Comparison of ENCODE assay signal across 7 mouse cellular contexts in genomic region chr9:44919606-44920005, GRCm38 (mm10). TPM values are rescaled to one million over a fixed set of nuclear protein-coding genes. Genes with fewer than 3 reads are reported as not detected.
DNase-seq lines count a peak whose midpoint lies in the region; ATAC-seq and TF ChIP-seq lines count a peak whose summit lies in the region.

No protein-coding gene starts in this region.

- no peak for DNase-seq in neural tube, embryonic 11.5 days (ENCODE audit: low spot score)
- no peak for DNase-seq in neural tube, embryonic 10.5 days (ENCODE audit: extremely low spot score, low spot score)
- no peak for DNase-seq in forebrain, embryonic 10.5 days (ENCODE audit: extremely low spot score, low spot score)
- DNase-seq in limb, embryonic 14.5 days (ENCODE audit: low spot score) = no peak
- DNase-seq in embryo, embryonic 10.5 days (ENCODE audit: low spot score) = no peak

- H3K4me2 ChIP-seq in neural tube, embryonic 11.5 days (ENCODE audit: low read depth) = peak overlapping the region; percentile 89
- H3K4me2 ChIP-seq in limb, embryonic 14.5 days (replicated peaks; ENCODE audit: low read depth, low read length, severe bottlenecking) = peak overlapping the region; percentile 69
- H3K4me2 ChIP-seq in stomach, embryonic 16.5 days (ENCODE audit: low read depth, low read length) = peak overlapping the region; percentile 68

- ATAC-seq in neural tube, embryonic 11.5 days (ENCODE audit: insufficient read depth, low FRiP score, low TSS enrichment) = no peak
- no peak for ATAC-seq in limb, embryonic 14.5 days (ENCODE audit: low FRiP score, low read depth)
- ATAC-seq in stomach, embryonic 16.5 days (ENCODE audit: insufficient read depth, low FRiP score) = no peak
- no peak for ATAC-seq in erythroid progenitor cell, adult 5-6 weeks (replicated peaks; ENCODE audit: low FRiP score, poor library complexity, severe bottlenecking)

- 43% methylated on average over 2 of the region's 2 CpGs for WGBS in neural tube, embryonic 11.5 days
- WGBS in forebrain, embryonic 10.5 days = 47% methylated on average over 2 of the region's 2 CpGs
- WGBS in limb, embryonic 14.5 days = 39% methylated on average over 2 of the region's 2 CpGs
- 27% methylated on average over 2 of the region's 2 CpGs for WGBS in stomach, embryonic 16.5 days

- no peaks in the 10 kb centered on the region for H3K27me3 ChIP-seq in neural tube, embryonic 11.5 days (ENCODE audit: control insufficient read depth, insufficient read depth, low read length)
- no peaks in the 10 kb centered on the region for H3K27me3 ChIP-seq in forebrain, embryonic 10.5 days (ENCODE audit: poor library complexity, severe bottlenecking)
- H3K27me3 ChIP-seq in limb, embryonic 14.5 days (ENCODE audit: control insufficient read depth, insufficient read depth, low read length) = no peaks in the 10 kb centered on the region
- H3K27me3 ChIP-seq in stomach, embryonic 16.5 days (ENCODE audit: control insufficient read depth, insufficient read depth, low read length) = no peaks in the 10 kb centered on the region

- H3K4me3 ChIP-seq in neural tube, embryonic 11.5 days (ENCODE audit: low read depth, low read length) = peak overlapping the region; percentile 97
- peak overlapping the region; percentile 99 for H3K4me3 ChIP-seq in forebrain, embryonic 10.5 days
- H3K4me3 ChIP-seq in limb, embryonic 14.5 days (replicated peaks; ENCODE audit: low read length) = peak overlapping the region; percentile 94
- peak overlapping the region; percentile 99 for H3K4me3 ChIP-seq in stomach, embryonic 16.5 days (replicated peaks; ENCODE audit: low read length)

- H3K9ac ChIP-seq in neural tube, embryonic 11.5 days (ENCODE audit: low read length) = peak overlapping the region; percentile 92
- peak overlapping the region; percentile 88 for H3K9ac ChIP-seq in limb, embryonic 14.5 days (ENCODE audit: low read depth, low read length, severe bottlenecking)
- peak overlapping the region; percentile 96 for H3K9ac ChIP-seq in stomach, embryonic 16.5 days (ENCODE audit: low read length)

- 0 out of 2 replicates have a peak, but pooled peaks cover 2% of the 10 kb centered on the region for H3K4me1 ChIP-seq in neural tube, embryonic 11.5 days (ENCODE audit: control insufficient read depth, insufficient read depth, low read length)
- H3K4me1 ChIP-seq in forebrain, embryonic 10.5 days = peaks cover 21% of the 10 kb centered on the region
- peaks cover 5% of the 10 kb centered on the region; the same call in 1 of the 2 replicates for H3K4me1 ChIP-seq in limb, embryonic 14.5 days (ENCODE audit: control insufficient read depth, insufficient read depth, low read length)
- H3K4me1 ChIP-seq in stomach, embryonic 16.5 days (ENCODE audit: control insufficient read depth, insufficient read depth, low read length) = peaks cover 18% of the 10 kb centered on the region

- H3K9me3 ChIP-seq in neural tube, embryonic 11.5 days (ENCODE audit: control insufficient read depth, low read length) = no peaks in the 10 kb centered on the region
- H3K9me3 ChIP-seq in forebrain, embryonic 10.5 days = no peaks in the 10 kb centered on the region
- H3K9me3 ChIP-seq in limb, embryonic 14.5 days (ENCODE audit: control insufficient read depth, low read length) = no peaks in the 10 kb centered on the region
- H3K9me3 ChIP-seq in stomach, embryonic 16.5 days (replicated peaks; ENCODE audit: control insufficient read depth, low read length) = no peaks in the 10 kb centered on the region

- no peak for TF ChIP-seq POLR2A in limb, embryonic 14.5 days (IDR thresholded peaks at IDR 0.05; ENCODE audit: borderline replicate concordance, extremely low read depth, insufficient read depth, insufficient read length)

- H3K27ac ChIP-seq in neural tube, embryonic 11.5 days (ENCODE audit: low read depth, low read length) = no peak overlapping the region
- H3K27ac ChIP-seq in forebrain, embryonic 10.5 days = peak overlapping the region; percentile 94; the same call in 1 of the 2 replicates
- no peak overlapping the region for H3K27ac ChIP-seq in limb, embryonic 14.5 days (replicated peaks; ENCODE audit: low read depth, low read length)
- no peak overlapping the region for H3K27ac ChIP-seq in stomach, embryonic 16.5 days (ENCODE audit: low read length)

- H3K36me3 ChIP-seq in neural tube, embryonic 11.5 days (ENCODE audit: control insufficient read depth, insufficient read depth, low read length) = no peaks in the 10 kb centered on the region
- no peaks in the 10 kb centered on the region for H3K36me3 ChIP-seq in forebrain, embryonic 10.5 days (replicated peaks)
- H3K36me3 ChIP-seq in limb, embryonic 14.5 days (ENCODE audit: control insufficient read depth, insufficient read depth, low read length) = 0 out of 2 replicates have a peak, but pooled peaks cover 5% of the 10 kb centered on the region
- H3K36me3 ChIP-seq in stomach, embryonic 16.5 days (ENCODE audit: control insufficient read depth, insufficient read depth, low read length) = no peaks in the 10 kb centered on the region

RNA-seq across cellular contexts. Expression of gene Atp5l, which starts 0.9 kb away (rescaled TPM):
- 555 and 597 TPM in 2 replicates for polyA plus RNA-seq in neural tube, embryonic 11.5 days (2014; fragmentation: Nextera tagmentation; extraction: Ambion mirVana)
- polyA plus RNA-seq in forebrain, embryonic 10.5 days (2016; fragmentation: Nextera tagmentation; extraction: Ambion mirVana) = 509 and 532 TPM in 2 replicates
- polyA plus RNA-seq in limb, embryonic 14.5 days (2012; rRNA removed) = 477 and 525 TPM in 2 replicates
- 663 and 764 TPM in 2 replicates for polyA plus RNA-seq in limb, embryonic 14.5 days (2014; fragmentation: Nextera tagmentation; extraction: Ambion mirVana)
- polyA plus RNA-seq in stomach, embryonic 16.5 days (2015; fragmentation: Nextera tagmentation; extraction: Ambion mirVana) = 660 and 783 TPM in 2 replicates
- total RNA-seq in erythroid progenitor cell, adult 5-6 weeks (2015; ENCODE audit: low replicate concordance) = 236 and 252 TPM in 2 replicates
- 17.0 and 145 TPM in 2 replicates for total RNA-seq in erythroid progenitor cell, adult 5-6 weeks (2017; ENCODE audit: low replicate concordance)

RNA-seq across cellular contexts. Expression of gene Kmt2a, which starts 38.5 kb away (rescaled TPM):
- polyA plus RNA-seq in neural tube, embryonic 11.5 days (2014; fragmentation: Nextera tagmentation; extraction: Ambion mirVana) = 13.4 and 13.5 TPM in 2 replicates
- 10.3 and 10.8 TPM in 2 replicates for polyA plus RNA-seq in forebrain, embryonic 10.5 days (2016; fragmentation: Nextera tagmentation; extraction: Ambion mirVana)
- polyA plus RNA-seq in limb, embryonic 14.5 days (2012; rRNA removed) = 21.7 and 28.3 TPM in 2 replicates
- polyA plus RNA-seq in limb, embryonic 14.5 days (2014; fragmentation: Nextera tagmentation; extraction: Ambion mirVana) = 16.8 and 18.9 TPM in 2 replicates
- 7.1 and 8.8 TPM in 2 replicates for polyA plus RNA-seq in stomach, embryonic 16.5 days (2015; fragmentation: Nextera tagmentation; extraction: Ambion mirVana)
- total RNA-seq in erythroid progenitor cell, adult 5-6 weeks (2015; ENCODE audit: low replicate concordance) = 59.5 and 91.4 TPM in 2 replicates
- 18.1 and 23.3 TPM in 2 replicates for total RNA-seq in erythroid progenitor cell, adult 5-6 weeks (2017; ENCODE audit: low replicate concordance)

RNA-seq across cellular contexts. Expression of gene Ube4a, which starts 45.8 kb away (rescaled TPM):
- 38.2 and 38.3 TPM in 2 replicates for polyA plus RNA-seq in neural tube, embryonic 11.5 days (2014; fragmentation: Nextera tagmentation; extraction: Ambion mirVana)
- 23.8 and 24.8 TPM in 2 replicates for polyA plus RNA-seq in forebrain, embryonic 10.5 days (2016; fragmentation: Nextera tagmentation; extraction: Ambion mirVana)
- 23.9 and 26.4 TPM in 2 replicates for polyA plus RNA-seq in limb, embryonic 14.5 days (2012; rRNA removed)
- polyA plus RNA-seq in limb, embryonic 14.5 days (2014; fragmentation: Nextera tagmentation; extraction: Ambion mirVana) = 30.3 and 33.4 TPM in 2 replicates
- polyA plus RNA-seq in stomach, embryonic 16.5 days (2015; fragmentation: Nextera tagmentation; extraction: Ambion mirVana) = 24.8 and 27.5 TPM in 2 replicates
- 41.1 and 41.8 TPM in 2 replicates for total RNA-seq in erythroid progenitor cell, adult 5-6 weeks (2015; ENCODE audit: low replicate concordance)
- total RNA-seq in erythroid progenitor cell, adult 5-6 weeks (2017; ENCODE audit: low replicate concordance) = 33.1 and 35.5 TPM in 2 replicates
